ENCODE assay signal across 7 mouse cellular contexts in the genomic region with DNA sequence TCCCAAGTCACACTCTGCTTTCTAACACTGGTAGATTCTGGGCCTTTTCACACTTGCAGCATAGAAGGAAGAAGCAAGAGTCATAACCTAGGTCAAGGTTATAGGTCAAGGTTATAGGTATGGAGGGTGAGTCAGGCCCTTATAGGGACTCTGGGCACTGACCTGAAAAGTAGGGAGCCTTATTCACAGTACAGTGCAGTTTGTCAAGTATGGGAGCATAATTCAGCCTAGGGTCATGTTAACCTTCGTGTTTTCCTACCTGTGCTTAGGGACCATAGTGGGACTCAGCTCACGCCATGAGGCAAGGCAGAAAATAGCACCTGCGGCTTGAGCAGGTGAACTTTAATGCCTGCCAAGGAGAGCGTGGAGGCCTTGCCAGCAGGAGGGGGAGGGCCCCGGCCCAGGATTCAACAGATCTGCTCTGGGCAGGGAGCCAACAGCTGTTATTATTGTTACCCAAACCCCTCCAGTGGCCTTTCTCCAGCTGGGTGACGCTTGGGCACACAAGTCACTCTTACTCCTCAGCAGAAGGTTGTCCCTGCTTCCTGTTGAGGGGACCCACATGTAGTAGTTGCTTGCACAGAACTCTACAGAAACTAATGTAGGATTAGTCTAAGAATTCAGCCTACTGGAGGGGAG. TPM values are rescaled to one million over a fixed set of nuclear protein-coding genes. Genes with fewer than 3 reads are reported as not detected.
A peak's percentile ranks its signal among the peaks of the same experiment; 100 is the strongest.
DNase-seq lines count a peak whose midpoint lies in the region; ATAC-seq lines count a peak whose summit lies in the region.

No protein-coding gene starts in this region.

- H3K36me3 ChIP-seq in heart, embryonic 16.5 days (ENCODE audit: control insufficient read depth, insufficient read depth) = no peaks in the 10 kb centered on the region

- no peaks in the 10 kb centered on the region for H3K9me3 ChIP-seq in heart, embryonic 16.5 days (replicated peaks; ENCODE audit: control insufficient read depth, low read length)

- no peak overlapping the region for H3K4me2 ChIP-seq in heart, embryonic 16.5 days (ENCODE audit: low read depth, low read length)

- no peak overlapping the region for H3K4me3 ChIP-seq in heart, embryonic 16.5 days (ENCODE audit: low read length)

- WGBS in heart, embryonic 16.5 days = 13% methylated on average over 6 of the region's 6 CpGs

- no peak overlapping the region for H3K9ac ChIP-seq in heart, embryonic 16.5 days (ENCODE audit: low read length)

- no peaks in the 10 kb centered on the region for H3K27me3 ChIP-seq in heart, embryonic 16.5 days (ENCODE audit: control insufficient read depth, insufficient read depth, low read length)

- no peak overlapping the region for H3K27ac ChIP-seq in heart, embryonic 16.5 days (ENCODE audit: low read length)

- ATAC-seq in heart, embryonic 16.5 days (replicated peaks; ENCODE audit: extremely low read depth, insufficient read depth, low FRiP score) = peak; percentile 55
- no peak for ATAC-seq in frontal cortex, adult (ENCODE audit: low TSS enrichment)

- peak; percentile 6 for DNase-seq in thymus, postnatal 4 days
- DNase-seq in thymus, postnatal 10 days (ENCODE audit: low spot score in 2 of 2) = no peak
- DNase-seq in kidney, postnatal 36 days = peak; percentile 30 to 40
- DNase-seq in ovary, postnatal 14 days (ENCODE audit: low spot score) = peak; percentile 19
- no peak for DNase-seq in urinary bladder, adult 2 months (ENCODE audit: low spot score)

- peaks cover 6% of the 10 kb centered on the region for H3K4me1 ChIP-seq in heart, embryonic 16.5 days (ENCODE audit: control insufficient read depth, insufficient read depth, low read length)

RNA-seq across cellular contexts. Expression of gene Tbx15, which starts 50.0 kb away (rescaled TPM):
- 0.09 and 0.12 TPM in 2 replicates for polyA plus RNA-seq in heart, embryonic 16.5 days (2015; fragmentation: Nextera tagmentation; extraction: Ambion mirVana)
- 0.25 and 0.29 TPM in 2 replicates for polyA plus RNA-seq in urinary bladder, adult 2 months (2012; rRNA removed)

Comparison
In these comparisons a context has a peak if more than half of its experiments do, and no peak if none do; other contexts are left out.
1. DNase-seq: peak in thymus, postnatal 4 days (single experiment), kidney, postnatal 36 days (2 of 2) and ovary, postnatal 14 days (single experiment); none in thymus, postnatal 10 days (0 of 2) and urinary bladder, adult 2 months (single experiment).